Mouse (Mus musculus): ENCODE data around the gene Cdt1. TPM values are rescaled to one million over a fixed set of nuclear protein-coding genes. Genes with fewer than 3 reads are reported as not detected.

Gene Cdt1
- total and polyA plus RNA-seq, 3 experiments: 49.9 to 375 (median 70.8) TPM

GRCm38 (mm10) chr8:122580926-122581325 is 13.1 kb downstream of the Cdt1 start:
- no peak for TF ChIP-seq GATA2 (IDR thresholded peaks at IDR 0.05; ENCODE audit: borderline replicate concordance, low read depth, low read length)
- no peak for TF ChIP-seq TAL1 (conservative IDR thresholded peaks at IDR 0.05; ENCODE audit: low read depth, low read length)
- no peak for TF ChIP-seq GATA1 (IDR thresholded peaks at IDR 0.05; ENCODE audit: borderline replicate concordance, low read length)
- no peak for TF ChIP-seq POLR2AphosphoS5 (IDR thresholded peaks at IDR 0.05; ENCODE audit: insufficient replicate concordance, low read depth, low read length)
- TF ChIP-seq CTCF (IDR thresholded peaks at IDR 0.05; ENCODE audit: low read depth, low read length): no peak
- Histone ChIP-seq H3K4me1 (ENCODE audit: insufficient read depth, low read depth, low read length) (peaks cover 19% of the 10 kb centered on the region), H3K4me3 (ENCODE audit: low read depth, low read length) (no peak overlapping the region), H3K36me3 (replicated peaks) (peaks cover 6% of the 10 kb centered on the region), H3K27me3 (ENCODE audit: insufficient read depth, low read length) (peaks cover 58% of the 10 kb centered on the region), H3K9me3 (replicated peaks) (no peaks in the 10 kb centered on the region)
- ATAC-seq (ENCODE audit: extremely low read depth, insufficient number of reproducible peaks, low FRiP score, poor library complexity, severe bottlenecking) (no peak), DNase-seq (ENCODE audit: low spot score) (no peak)

- no peaks in the 10 kb centered on the region for H3K36me3 ChIP-seq (replicated peaks)
- peaks cover 3% of the 10 kb centered on the region for H3K4me1 ChIP-seq (ENCODE audit: insufficient read depth, low read depth, low read length)
- ATAC-seq (ENCODE audit: extremely low read depth, insufficient number of reproducible peaks, low FRiP score, poor library complexity, severe bottlenecking) (no peak), DNase-seq (ENCODE audit: low spot score) (no peak)
- no peak overlapping the region for H3K4me3 ChIP-seq (ENCODE audit: low read depth, low read length)
- peaks cover 71% of the 10 kb centered on the region for H3K27me3 ChIP-seq (ENCODE audit: insufficient read depth, low read length)
- no peaks in the 10 kb centered on the region for H3K9me3 ChIP-seq (replicated peaks)
- TF ChIP-seq CTCF (IDR thresholded peaks at IDR 0.05; ENCODE audit: low read depth, low read length) (no peak), GATA2 (IDR thresholded peaks at IDR 0.05; ENCODE audit: borderline replicate concordance, low read depth, low read length) (no peak), TAL1 (conservative IDR thresholded peaks at IDR 0.05; ENCODE audit: low read depth, low read length) (no peak), GATA1 (IDR thresholded peaks at IDR 0.05; ENCODE audit: borderline replicate concordance, low read length) (no peak), POLR2AphosphoS5 (IDR thresholded peaks at IDR 0.05; ENCODE audit: insufficient replicate concordance, low read depth, low read length) (no peak)
Observed at GRCm38 (mm10) chr8:122584981-122585380, 17.2 kb downstream of the Cdt1 start.

GRCm38 (mm10) chr8:122585411-122585891 is 17.6 kb downstream of the Cdt1 start:
- Histone ChIP-seq H3K4me1 (ENCODE audit: insufficient read depth, low read depth, low read length) (peaks cover under 1% of the 10 kb centered on the region; the same call in 1 of the 2 replicates), H3K4me3 (ENCODE audit: low read depth, low read length) (no peak overlapping the region)
- no peak for ATAC-seq (ENCODE audit: extremely low read depth, insufficient number of reproducible peaks, low FRiP score, poor library complexity, severe bottlenecking)

DNA sequence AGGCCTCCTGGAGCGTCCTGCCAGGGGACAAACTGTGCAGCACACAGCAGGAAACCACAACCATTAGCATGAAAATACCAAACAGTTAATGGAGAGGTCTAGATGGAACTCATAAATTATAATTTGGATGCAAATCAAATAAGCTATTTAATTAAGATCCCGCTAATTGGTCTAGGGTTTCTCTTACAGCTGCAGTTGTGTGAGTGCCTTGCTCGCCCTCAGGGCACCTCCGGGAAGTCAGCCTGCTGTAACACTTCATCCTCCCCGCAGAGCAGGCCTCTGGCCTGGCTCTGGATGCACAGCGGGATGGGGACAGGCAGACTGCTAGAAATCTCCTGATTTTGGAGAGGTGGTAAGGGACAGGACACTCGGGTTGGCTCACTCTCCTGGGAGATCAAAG is 18.4 kb downstream of the Cdt1 start:
- no peak for DNase-seq (ENCODE audit: low spot score)
- TF ChIP-seq GATA2 (IDR thresholded peaks at IDR 0.05; ENCODE audit: borderline replicate concordance, low read depth, low read length) (no peak), GATA1 (IDR thresholded peaks at IDR 0.05; ENCODE audit: borderline replicate concordance, low read length) (no peak), CTCF (IDR thresholded peaks at IDR 0.05; ENCODE audit: low read depth, low read length) (no peak), TAL1 (conservative IDR thresholded peaks at IDR 0.05; ENCODE audit: low read depth, low read length) (no peak), POLR2AphosphoS5 (IDR thresholded peaks at IDR 0.05; ENCODE audit: insufficient replicate concordance, low read depth, low read length) (no peak)
- Histone ChIP-seq H3K4me1 (ENCODE audit: insufficient read depth, low read depth, low read length) (no peaks in the 10 kb centered on the region), H3K4me3 (ENCODE audit: low read depth, low read length) (no peak overlapping the region), H3K9me3 (replicated peaks) (no peaks in the 10 kb centered on the region), H3K36me3 (replicated peaks) (no peaks in the 10 kb centered on the region), H3K27me3 (ENCODE audit: insufficient read depth, low read length) (peaks cover 73% of the 10 kb centered on the region)
- no peak for ATAC-seq (ENCODE audit: extremely low read depth, insufficient number of reproducible peaks, low FRiP score, poor library complexity, severe bottlenecking)

More at GRCm38 (mm10) chr8:122585411-122585891, 17.6 kb downstream of the Cdt1 start:
- H3K9me3 ChIP-seq (replicated peaks): no peaks in the 10 kb centered on the region
- H3K36me3 ChIP-seq (replicated peaks): no peaks in the 10 kb centered on the region
- no peak for DNase-seq (ENCODE audit: low spot score)
- TF ChIP-seq POLR2AphosphoS5 (IDR thresholded peaks at IDR 0.05; ENCODE audit: insufficient replicate concordance, low read depth, low read length) (no peak), GATA1 (IDR thresholded peaks at IDR 0.05; ENCODE audit: borderline replicate concordance, low read length) (no peak), GATA2 (IDR thresholded peaks at IDR 0.05; ENCODE audit: borderline replicate concordance, low read depth, low read length) (no peak), TAL1 (conservative IDR thresholded peaks at IDR 0.05; ENCODE audit: low read depth, low read length) (no peak), CTCF (IDR thresholded peaks at IDR 0.05; ENCODE audit: low read depth, low read length) (no peak)
- peaks cover 72% of the 10 kb centered on the region for H3K27me3 ChIP-seq (ENCODE audit: insufficient read depth, low read length)

DNA sequence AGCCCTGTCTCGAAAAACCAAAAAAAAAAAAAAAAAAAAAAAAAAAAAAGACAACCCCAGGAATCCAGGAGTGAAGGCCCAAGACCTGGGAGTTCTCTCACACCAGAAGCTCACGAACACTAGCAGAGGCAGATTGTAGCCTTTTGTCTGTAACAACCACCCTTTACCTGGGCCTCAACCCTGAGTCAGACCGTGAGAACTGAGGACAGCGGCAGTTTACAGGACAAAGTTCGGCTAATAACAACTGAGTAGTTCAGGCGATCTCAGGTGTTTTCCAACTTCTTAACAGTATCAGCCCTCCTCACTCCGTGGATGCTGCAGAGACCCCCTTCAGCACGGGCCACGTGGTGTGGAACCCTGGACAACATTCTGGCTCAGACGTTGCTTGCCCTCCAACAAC is 18.9 kb downstream of the Cdt1 start:
- Histone ChIP-seq H3K9me3 (replicated peaks) (no peaks in the 10 kb centered on the region), H3K4me3 (ENCODE audit: low read depth, low read length) (no peak overlapping the region), H3K4me1 (ENCODE audit: insufficient read depth, low read depth, low read length) (no peaks in the 10 kb centered on the region), H3K36me3 (replicated peaks) (no peaks in the 10 kb centered on the region), H3K27me3 (ENCODE audit: insufficient read depth, low read length) (peaks cover 75% of the 10 kb centered on the region)
- TF ChIP-seq CTCF (IDR thresholded peaks at IDR 0.05; ENCODE audit: low read depth, low read length): no peak
- no peak for TF ChIP-seq GATA2 (IDR thresholded peaks at IDR 0.05; ENCODE audit: borderline replicate concordance, low read depth, low read length)
- TF ChIP-seq POLR2AphosphoS5 (IDR thresholded peaks at IDR 0.05; ENCODE audit: insufficient replicate concordance, low read depth, low read length): no peak
- TF ChIP-seq GATA1 (IDR thresholded peaks at IDR 0.05; ENCODE audit: borderline replicate concordance, low read length): no peak
- TF ChIP-seq TAL1 (conservative IDR thresholded peaks at IDR 0.05; ENCODE audit: low read depth, low read length): no peak
- DNase-seq (ENCODE audit: low spot score) (no peak), ATAC-seq (ENCODE audit: extremely low read depth, insufficient number of reproducible peaks, low FRiP score, poor library complexity, severe bottlenecking) (no peak)

DNA sequence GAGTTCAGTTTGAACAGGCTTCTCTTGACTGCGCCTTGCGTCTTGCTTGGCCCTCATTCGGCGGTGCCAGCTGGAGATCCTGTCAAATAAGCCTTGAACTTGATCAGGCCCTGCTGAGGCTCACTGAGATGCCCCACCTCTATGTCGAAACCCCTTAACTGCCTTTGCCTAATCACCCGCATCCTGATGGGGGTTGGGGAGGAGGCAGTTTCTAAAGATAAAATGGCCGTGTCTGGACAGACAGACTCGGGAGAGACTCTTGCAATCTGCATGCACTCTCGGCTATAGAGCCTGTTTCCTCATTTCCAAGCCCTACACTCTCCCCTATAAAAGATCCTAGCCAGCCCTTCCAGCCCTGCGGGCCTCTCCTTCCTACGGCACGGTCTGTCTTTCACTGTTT is 25.4 kb downstream of the Cdt1 start:
- peaks cover 18% of the 10 kb centered on the region for H3K36me3 ChIP-seq (replicated peaks)
- ATAC-seq (ENCODE audit: extremely low read depth, insufficient number of reproducible peaks, low FRiP score, poor library complexity, severe bottlenecking): no peak
- no peaks in the 10 kb centered on the region for H3K9me3 ChIP-seq (replicated peaks)
- no peak overlapping the region for H3K4me3 ChIP-seq (ENCODE audit: low read depth, low read length)
- TF ChIP-seq GATA2 (IDR thresholded peaks at IDR 0.05; ENCODE audit: borderline replicate concordance, low read depth, low read length): no peak
- no peak for TF ChIP-seq GATA1 (IDR thresholded peaks at IDR 0.05; ENCODE audit: borderline replicate concordance, low read length)
- no peak for TF ChIP-seq POLR2AphosphoS5 (IDR thresholded peaks at IDR 0.05; ENCODE audit: insufficient replicate concordance, low read depth, low read length)
- TF ChIP-seq TAL1 (conservative IDR thresholded peaks at IDR 0.05; ENCODE audit: low read depth, low read length): no peak
- no peak for TF ChIP-seq CTCF (IDR thresholded peaks at IDR 0.05; ENCODE audit: low read depth, low read length)
- no peak for DNase-seq (ENCODE audit: low spot score)
- H3K4me1 ChIP-seq (ENCODE audit: insufficient read depth, low read depth, low read length): peaks cover 2% of the 10 kb centered on the region; the same call in 1 of the 2 replicates
- peaks cover 63% of the 10 kb centered on the region for H3K27me3 ChIP-seq (ENCODE audit: insufficient read depth, low read length)

All from G1E (cell line).